Mouse (Mus musculus): ENCODE data around the gene Adamts4. TPM values are rescaled to one million over a fixed set of nuclear protein-coding genes. Genes with fewer than 3 reads are reported as not detected.

The Adamts4 gene
- polyA plus RNA-seq, 1 experiment from 2014 or later: 3.0 TPM

- Histone ChIP-seq H3K27me3 (ENCODE audit: control insufficient read depth, insufficient read depth, low read length) (no peaks in the 10 kb centered on the region), H3K4me2 (ENCODE audit: low read length) (no peak overlapping the region), H3K4me1 (ENCODE audit: control insufficient read depth in 2 of 2, insufficient read depth in 2 of 2, low read length in 2 of 2) (peaks cover 5 to 16% of the 10 kb centered on the region in 2 experiments), H3K27ac (replicated peaks in 1 of 2; ENCODE audit: control insufficient read depth in 1 of 2, insufficient read depth in 1 of 2, low read depth in 2 of 2, low read length in 2 of 2) (peak overlapping the region in 1 of 2 experiments; percentile 47; a peak in 1 of 4 replicates), H3K9ac (ENCODE audit: low read length) (no peak overlapping the region), H3K4me3 (ENCODE audit: control insufficient read depth in 1 of 2, insufficient read depth in 1 of 2, low read depth in 1 of 2, low read length in 2 of 2) (no peak overlapping the region), H3K9me3 (ENCODE audit: control insufficient read depth, low read length) (no peaks in the 10 kb centered on the region), H3K36me3 (ENCODE audit: control insufficient read depth, insufficient read depth, low read length) (peaks cover 18% of the 10 kb centered on the region)
- ATAC-seq (ENCODE audit: insufficient number of reproducible peaks, insufficient read depth, low FRiP score, low read depth): no peak
- WGBS: 42% methylated on average over 2 of the region's 2 CpGs
Observed at GRCm38 (mm10) chr1:171223796-171224195, 26.4 kb upstream of the Adamts4 start.

GRCm38 (mm10) chr1:171224857-171225256 is 25.4 kb upstream of the Adamts4 start, which contains the start of gene Apoa2:
Gene Apoa2 (plus strand): TSS chr1:171225054.
- no peaks in the 10 kb centered on the region for H3K27me3 ChIP-seq (ENCODE audit: control insufficient read depth, insufficient read depth, low read length)
- peaks cover 5 to 16% of the 10 kb centered on the region in 2 experiments for H3K4me1 ChIP-seq (ENCODE audit: control insufficient read depth in 2 of 2, insufficient read depth in 2 of 2, low read length in 2 of 2)
- H3K9me3 ChIP-seq (ENCODE audit: control insufficient read depth, low read length): no peaks in the 10 kb centered on the region
- WGBS: 84% methylated on average over 5 of the region's 5 CpGs
- H3K36me3 ChIP-seq (ENCODE audit: control insufficient read depth, insufficient read depth, low read length): peaks cover 8% of the 10 kb centered on the region
- H3K4me2 ChIP-seq (ENCODE audit: low read length): no peak within 1 kb of the TSS
- H3K27ac ChIP-seq (replicated peaks in 1 of 2; ENCODE audit: control insufficient read depth in 1 of 2, insufficient read depth in 1 of 2, low read depth in 2 of 2, low read length in 2 of 2): peak within 1 kb of the TSS in 1 of 2 experiments; percentile 47; a peak in 1 of 4 replicates
- no peak within 1 kb of the TSS for H3K9ac ChIP-seq (ENCODE audit: low read length)
- H3K4me3 ChIP-seq (ENCODE audit: control insufficient read depth in 1 of 2, insufficient read depth in 1 of 2, low read depth in 1 of 2, low read length in 2 of 2): no peak within 1 kb of the TSS
- no peak for ATAC-seq (ENCODE audit: insufficient number of reproducible peaks, insufficient read depth, low FRiP score, low read depth)

GRCm38 (mm10) chr1:171226780-171227179 is 23.4 kb upstream of the Adamts4 start:
- H3K27me3 ChIP-seq (ENCODE audit: control insufficient read depth, insufficient read depth, low read length): no peaks in the 10 kb centered on the region
- ATAC-seq (ENCODE audit: insufficient number of reproducible peaks, insufficient read depth, low FRiP score, low read depth): no peak
- no peak overlapping the region for H3K27ac ChIP-seq (replicated peaks in 1 of 2; ENCODE audit: control insufficient read depth in 1 of 2, insufficient read depth in 1 of 2, low read depth in 2 of 2, low read length in 2 of 2)
- no peak overlapping the region for H3K4me3 ChIP-seq (ENCODE audit: control insufficient read depth in 1 of 2, insufficient read depth in 1 of 2, low read depth in 1 of 2, low read length in 2 of 2)
- H3K36me3 ChIP-seq (ENCODE audit: control insufficient read depth, insufficient read depth, low read length): no peaks in the 10 kb centered on the region
- no peak overlapping the region for H3K9ac ChIP-seq (ENCODE audit: low read length)
- H3K4me1 ChIP-seq (ENCODE audit: control insufficient read depth in 2 of 2, insufficient read depth in 2 of 2, low read length in 2 of 2): peaks cover 0 to 8% of the 10 kb centered on the region in 2 experiments; a peak in 3 of 4 replicates
- H3K9me3 ChIP-seq (ENCODE audit: control insufficient read depth, low read length): no peaks in the 10 kb centered on the region
- no peak overlapping the region for H3K4me2 ChIP-seq (ENCODE audit: low read length)
- WGBS: 49% methylated on average over 4 of the region's 4 CpGs

DNA sequence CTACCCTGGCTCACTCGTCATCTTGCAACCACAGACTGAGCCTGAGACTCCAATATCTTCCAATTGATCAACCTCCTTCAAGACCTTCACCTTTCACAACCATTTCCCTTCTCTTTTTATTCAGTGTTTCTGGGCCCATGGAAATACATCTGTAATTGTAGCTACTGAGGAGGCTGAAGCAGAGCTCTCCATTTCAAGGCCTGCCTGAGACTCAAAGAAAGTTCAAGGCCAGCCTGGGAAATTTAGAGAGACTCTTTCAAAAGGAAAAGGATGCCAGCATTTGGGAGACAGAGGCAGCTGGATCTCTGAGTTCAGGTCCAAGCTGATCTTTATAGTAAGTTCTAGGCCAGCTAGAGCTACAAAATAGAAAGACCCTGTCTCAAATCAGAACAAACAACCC is 22.3 kb upstream of the Adamts4 start:
- WGBS: 91% methylated on average over 1 of the region's 1 CpGs
- ATAC-seq (ENCODE audit: insufficient number of reproducible peaks, insufficient read depth, low FRiP score, low read depth): no peak

DNA sequence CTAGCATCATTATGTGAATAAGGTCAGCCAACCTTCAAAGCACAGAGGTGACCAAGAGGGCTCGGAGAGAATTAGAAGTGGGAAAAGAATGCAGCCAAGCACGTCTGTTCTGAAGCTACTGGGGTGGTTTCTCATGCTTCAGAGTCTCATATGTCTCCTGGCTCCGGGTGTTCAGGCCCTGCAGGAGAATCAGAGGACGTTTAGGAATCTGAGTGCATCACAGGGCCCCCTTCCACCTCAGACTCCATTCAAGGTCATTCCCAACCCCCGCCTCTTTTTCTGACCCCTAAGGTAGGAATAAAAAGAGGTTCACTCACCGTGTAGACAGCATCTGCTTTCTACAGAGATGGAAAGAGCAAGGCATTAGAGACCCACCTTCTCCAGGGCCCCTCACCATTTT is 20.5 kb upstream of the Adamts4 start:
- H3K4me3 ChIP-seq (ENCODE audit: control insufficient read depth in 1 of 2, insufficient read depth in 1 of 2, low read depth in 1 of 2, low read length in 2 of 2): no peak overlapping the region
- no peak overlapping the region for H3K9ac ChIP-seq (ENCODE audit: low read length)
- H3K27me3 ChIP-seq (ENCODE audit: control insufficient read depth, insufficient read depth, low read length): no peaks in the 10 kb centered on the region
- H3K4me2 ChIP-seq (ENCODE audit: low read length): no peak overlapping the region
- no peak for ATAC-seq (ENCODE audit: insufficient number of reproducible peaks, insufficient read depth, low FRiP score, low read depth)
- H3K4me1 ChIP-seq (ENCODE audit: control insufficient read depth in 2 of 2, insufficient read depth in 2 of 2, low read length in 2 of 2): peaks cover 0 to 5% of the 10 kb centered on the region in 2 experiments; a peak in 1 of 4 replicates
- 55% methylated on average over 6 of the region's 6 CpGs for WGBS
- no peak overlapping the region for H3K27ac ChIP-seq (replicated peaks in 1 of 2; ENCODE audit: control insufficient read depth in 1 of 2, insufficient read depth in 1 of 2, low read depth in 2 of 2, low read length in 2 of 2)
- peaks cover 13% of the 10 kb centered on the region for H3K36me3 ChIP-seq (ENCODE audit: control insufficient read depth, insufficient read depth, low read length)
- H3K9me3 ChIP-seq (ENCODE audit: control insufficient read depth, low read length): no peaks in the 10 kb centered on the region

More for the DNA sequence above, 22.3 kb upstream of the Adamts4 start:
- Histone ChIP-seq H3K27me3 (ENCODE audit: control insufficient read depth, insufficient read depth, low read length) (no peaks in the 10 kb centered on the region), H3K27ac (replicated peaks in 1 of 2; ENCODE audit: control insufficient read depth in 1 of 2, insufficient read depth in 1 of 2, low read depth in 2 of 2, low read length in 2 of 2) (no peak overlapping the region), H3K36me3 (ENCODE audit: control insufficient read depth, insufficient read depth, low read length) (no peaks in the 10 kb centered on the region), H3K4me2 (ENCODE audit: low read length) (no peak overlapping the region), H3K4me1 (ENCODE audit: control insufficient read depth in 2 of 2, insufficient read depth in 2 of 2, low read length in 2 of 2) (peaks cover 0 to 7% of the 10 kb centered on the region in 2 experiments; a peak in 3 of 4 replicates), H3K4me3 (ENCODE audit: control insufficient read depth in 1 of 2, insufficient read depth in 1 of 2, low read depth in 1 of 2, low read length in 2 of 2) (no peak overlapping the region), H3K9ac (ENCODE audit: low read length) (no peak overlapping the region), H3K9me3 (ENCODE audit: control insufficient read depth, low read length) (no peaks in the 10 kb centered on the region)

GRCm38 (mm10) chr1:171230215-171230614 is 20.0 kb upstream of the Adamts4 start:
- no peak overlapping the region for H3K27ac ChIP-seq (replicated peaks in 1 of 2; ENCODE audit: control insufficient read depth in 1 of 2, insufficient read depth in 1 of 2, low read depth in 2 of 2, low read length in 2 of 2)
- 80% methylated on average over 3 of the region's 3 CpGs for WGBS
- H3K27me3 ChIP-seq (ENCODE audit: control insufficient read depth, insufficient read depth, low read length): no peaks in the 10 kb centered on the region
- no peak overlapping the region for H3K4me2 ChIP-seq (ENCODE audit: low read length)
- H3K4me1 ChIP-seq (ENCODE audit: control insufficient read depth in 2 of 2, insufficient read depth in 2 of 2, low read length in 2 of 2): peaks cover 0 to 5% of the 10 kb centered on the region in 2 experiments; a peak in 1 of 4 replicates
- H3K4me3 ChIP-seq (ENCODE audit: control insufficient read depth in 1 of 2, insufficient read depth in 1 of 2, low read depth in 1 of 2, low read length in 2 of 2): no peak overlapping the region
- peaks cover 18% of the 10 kb centered on the region for H3K36me3 ChIP-seq (ENCODE audit: control insufficient read depth, insufficient read depth, low read length)
- H3K9me3 ChIP-seq (ENCODE audit: control insufficient read depth, low read length): no peaks in the 10 kb centered on the region
- H3K9ac ChIP-seq (ENCODE audit: low read length): no peak overlapping the region
- no peak for ATAC-seq (ENCODE audit: insufficient number of reproducible peaks, insufficient read depth, low FRiP score, low read depth)

- H3K9ac ChIP-seq (ENCODE audit: low read length): no peak overlapping the region
- H3K36me3 ChIP-seq (ENCODE audit: control insufficient read depth, insufficient read depth, low read length): peaks cover 34% of the 10 kb centered on the region
- whole genome bisulfite sequencing: 73% methylated on average over 4 of the region's 4 CpGs
- peaks cover 4 to 5% of the 10 kb centered on the region in 2 experiments; a peak in 2 of 4 replicates for H3K4me1 ChIP-seq (ENCODE audit: control insufficient read depth in 2 of 2, insufficient read depth in 2 of 2, low read length in 2 of 2)
- no peaks in the 10 kb centered on the region for H3K27me3 ChIP-seq (ENCODE audit: control insufficient read depth, insufficient read depth, low read length)
- no peak overlapping the region for H3K4me2 ChIP-seq (ENCODE audit: low read length)
- no peak for ATAC-seq (ENCODE audit: insufficient number of reproducible peaks, insufficient read depth, low FRiP score, low read depth)
- H3K4me3 ChIP-seq (ENCODE audit: control insufficient read depth in 1 of 2, insufficient read depth in 1 of 2, low read depth in 1 of 2, low read length in 2 of 2): no peak overlapping the region
- H3K27ac ChIP-seq (replicated peaks in 1 of 2; ENCODE audit: control insufficient read depth in 1 of 2, insufficient read depth in 1 of 2, low read depth in 2 of 2, low read length in 2 of 2): no peak overlapping the region
- no peaks in the 10 kb centered on the region for H3K9me3 ChIP-seq (ENCODE audit: control insufficient read depth, low read length)
Observed at GRCm38 (mm10) chr1:171231844-171232243, 18.4 kb upstream of the Adamts4 start.

GRCm38 (mm10) chr1:171232348-171232747 is 17.9 kb upstream of the Adamts4 start:
- Histone ChIP-seq H3K4me1 (ENCODE audit: control insufficient read depth in 2 of 2, insufficient read depth in 2 of 2, low read length in 2 of 2) (peaks cover 4 to 5% of the 10 kb centered on the region in 2 experiments; a peak in 2 of 4 replicates), H3K27me3 (ENCODE audit: control insufficient read depth, insufficient read depth, low read length) (no peaks in the 10 kb centered on the region), H3K36me3 (ENCODE audit: control insufficient read depth, insufficient read depth, low read length) (peaks cover 39% of the 10 kb centered on the region), H3K27ac (replicated peaks in 1 of 2; ENCODE audit: control insufficient read depth in 1 of 2, insufficient read depth in 1 of 2, low read depth in 2 of 2, low read length in 2 of 2) (no peak overlapping the region), H3K9me3 (ENCODE audit: control insufficient read depth, low read length) (no peaks in the 10 kb centered on the region), H3K4me2 (ENCODE audit: low read length) (no peak overlapping the region), H3K4me3 (ENCODE audit: control insufficient read depth in 1 of 2, insufficient read depth in 1 of 2, low read depth in 1 of 2, low read length in 2 of 2) (no peak overlapping the region), H3K9ac (ENCODE audit: low read length) (no peak overlapping the region)
- ATAC-seq (ENCODE audit: insufficient number of reproducible peaks, insufficient read depth, low FRiP score, low read depth): no peak
- WGBS: 87% methylated on average over 5 of the region's 5 CpGs
